Mouse (Mus musculus) neural tube, embryonic 11.5 days (tissue): ENCODE results near the gene Cpsf6. TPM values are rescaled to one million over a fixed set of nuclear protein-coding genes. Genes with fewer than 3 reads are reported as not detected.
"Not testable (repeated sequence)": the region's sequence is repeated elsewhere in the genome, so short reads cannot be mapped to it uniquely, and the experiment has no call there.

Experiments used
- ATAC-seq: fragments of 200-750 bp; cut with Nextera tagmentation; 2 replicates; pipeline ENCODE4 v1.8.0; 2017; ENCODE audit warnings: moderate number of reproducible peaks, mild to moderate bottlenecking, moderate TSS enrichment, moderate library complexity; ENCODE audit not compliant: insufficient read depth, low FRiP score, low TSS enrichment
- DNase-seq: peaks from one replicate; pipeline ENCODE4 v3.0.0-alpha.2; 2015; ENCODE audit warnings: low spot score
- H3K27ac ChIP-seq: fragments of 300-500 bp; sonication (generic); 2 replicates; pipeline ENCODE4 v1.5.1; 2014; ENCODE audit warnings: low read depth, mild to moderate bottlenecking, low read length
- H3K27me3 ChIP-seq: fragments of 300-500 bp; sonication (generic); 2 replicates; pipeline ENCODE4 v1.6.1; 2014; ENCODE audit warnings: mild to moderate bottlenecking, low read length, mixed read lengths; ENCODE audit not compliant: control insufficient read depth, insufficient read depth
- H3K36me3 ChIP-seq: fragments of 300-500 bp; sonication (generic); 2 replicates; pipeline ENCODE4 v1.6.1; 2014; ENCODE audit warnings: mild to moderate bottlenecking, low read length, moderate library complexity, mixed read lengths; ENCODE audit not compliant: control insufficient read depth, insufficient read depth
- H3K4me1 ChIP-seq: fragments of 300-500 bp; sonication (generic); 2 replicates; pipeline ENCODE4 v1.6.1; 2014; ENCODE audit warnings: low read length, mixed read lengths; ENCODE audit not compliant: control insufficient read depth, insufficient read depth
- H3K4me2 ChIP-seq: fragments of 300-500 bp; sonication (generic); 2 replicates; pipeline ENCODE4 v1.6.1; 2014; ENCODE audit warnings: low read depth, mild to moderate bottlenecking, moderate library complexity
- H3K4me3 ChIP-seq: fragments of 300-500 bp; sonication (generic); 2 replicates; pipeline ENCODE4 v1.5.1; 2014; ENCODE audit warnings: low read depth, low read length
- H3K9ac ChIP-seq: fragments of 300-500 bp; sonication (generic); 2 replicates; pipeline ENCODE4 v1.6.1; 2014; ENCODE audit warnings: mild to moderate bottlenecking, low read length
- H3K9me3 ChIP-seq: fragments of 300-500 bp; sonication (generic); 2 replicates; pipeline ENCODE4 v1.6.1; 2016; ENCODE audit warnings: low read length; ENCODE audit not compliant: control insufficient read depth
- WGBS: fragments of 180-500 bp; shearing (Covaris S2); extraction: QIAGEN DNeasy Blood & Tissue Kit; methylation state at CpG from one replicate; pipeline ENCODE4 v1.1.7; 2014; 5-methylcytosine and 5-hydroxymethylcytosine counted together
- polyA plus RNA-seq: library from polyadenylated mRNA; unstranded; fragments of >200 nt; fragmentation: Nextera tagmentation; extraction: Ambion mirVana; gene quantifications from 2 replicates; pipeline ENCODE4 v1.2.1, GENCODE M21; 2014

The Cpsf6 gene
- polyA plus RNA-seq, 1 experiment from 2014 or later, result 238 TPM

DNA sequence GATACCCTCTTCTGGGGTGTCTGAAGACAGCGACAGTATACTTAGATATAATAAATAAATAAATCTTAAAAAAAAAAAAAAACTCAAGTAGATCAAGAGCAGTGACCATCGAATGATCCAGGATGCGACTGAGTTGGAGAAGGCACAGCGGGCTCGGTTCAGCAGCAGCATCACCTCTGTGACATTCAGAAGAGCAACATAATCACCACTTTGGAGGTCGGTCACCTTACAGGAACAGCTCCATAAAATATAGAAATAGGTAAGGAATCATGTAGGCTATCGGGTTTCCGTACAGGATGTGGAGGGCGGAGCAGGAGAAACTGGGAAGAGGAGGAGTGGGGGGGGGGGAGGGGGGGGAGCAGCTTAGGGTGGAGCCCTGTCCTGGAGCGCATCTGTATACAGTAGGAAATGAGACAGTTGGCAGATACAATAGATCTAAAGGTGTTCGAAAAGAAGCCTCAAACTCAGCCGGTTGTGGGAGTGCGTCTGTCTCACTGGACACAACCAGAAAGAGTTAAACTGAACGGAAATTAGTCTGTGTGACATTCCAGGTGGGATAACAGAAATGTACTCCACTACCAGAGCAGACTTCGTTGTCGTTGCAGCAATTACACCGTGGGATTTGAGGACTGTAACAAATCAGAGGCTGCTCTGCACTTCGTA lies 16.7 kb upstream of the Cpsf6 start:
- DNase-seq (no peak), ATAC-seq (no peak)
- H3K27ac ChIP-seq, result no peak overlapping the region
- H3K9ac ChIP-seq, result no peak overlapping the region
- H3K27me3 ChIP-seq, result no peaks in the 10 kb centered on the region
- 56% methylated on average over 17 of the region's 18 CpGs for WGBS
- no peak overlapping the region for H3K4me3 ChIP-seq
- no peak overlapping the region for H3K4me2 ChIP-seq
- no peaks in the 10 kb centered on the region for H3K36me3 ChIP-seq
- no peaks in the 10 kb centered on the region for H3K9me3 ChIP-seq
- no peaks in the 10 kb centered on the region; the same call in 1 of the 2 replicates for H3K4me1 ChIP-seq

DNA sequence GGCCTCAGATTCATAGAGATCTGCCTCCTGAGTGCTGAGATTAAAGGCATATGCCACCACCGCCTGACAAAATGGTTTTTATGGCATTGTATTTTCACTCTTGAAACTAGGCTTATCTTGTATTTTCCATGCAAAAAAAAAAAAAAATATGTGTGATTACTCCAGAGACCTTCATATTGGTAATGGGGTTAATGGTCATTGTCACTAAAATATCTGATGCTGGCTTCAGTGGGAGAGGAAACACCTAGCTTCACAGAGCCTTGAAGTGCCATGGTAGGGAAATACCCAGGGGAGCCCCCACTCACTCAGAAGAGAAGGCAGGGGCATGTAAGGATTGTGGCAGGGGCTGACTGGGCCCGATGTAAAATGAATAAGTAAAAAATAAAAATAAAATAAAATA lies 16.0 kb upstream of the Cpsf6 start:
- no peak for ATAC-seq
- 92% methylated on average over 2 of the region's 2 CpGs for WGBS

DNA sequence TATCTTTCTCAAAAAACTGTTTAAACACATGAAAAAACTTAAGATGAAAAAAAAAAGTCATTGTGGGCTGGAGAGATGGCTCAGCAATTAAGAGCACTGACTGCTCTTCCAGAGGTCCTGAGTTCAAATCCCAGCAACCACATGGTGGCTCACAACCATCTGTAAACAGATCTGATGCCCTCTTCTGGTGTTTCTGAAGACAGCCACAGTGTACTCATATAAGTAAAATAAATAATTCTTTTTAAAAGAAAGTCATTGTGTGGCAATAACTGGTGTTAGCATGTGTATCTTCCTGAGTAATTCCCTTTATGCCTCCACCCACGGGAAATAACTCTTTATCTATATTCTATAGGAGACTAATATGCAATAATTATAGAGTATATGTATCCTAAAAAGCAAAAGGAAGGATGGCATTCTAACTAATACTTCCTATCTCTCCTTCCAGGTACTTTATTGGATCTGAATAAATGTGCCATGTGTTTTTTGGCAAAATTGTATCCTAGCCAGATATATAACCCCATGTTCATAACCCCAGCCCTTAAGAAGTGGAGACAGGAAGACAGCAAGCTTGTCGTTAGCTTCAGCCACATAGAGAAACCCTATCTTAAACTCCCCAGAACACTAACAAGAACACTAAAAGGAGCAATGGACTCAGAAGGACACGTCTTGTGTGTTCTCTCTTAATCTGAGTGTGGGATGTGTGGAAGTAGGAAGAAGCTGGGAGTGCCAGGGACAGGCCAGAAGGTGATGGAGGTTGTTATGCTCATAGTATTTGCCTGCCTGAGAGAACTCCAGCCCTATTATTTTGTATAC lies 15.1 kb upstream of the Cpsf6 start:
- Histone ChIP-seq H3K4me1 (no peaks in the 10 kb centered on the region; the same call in 1 of the 2 replicates), H3K36me3 (no peaks in the 10 kb centered on the region), H3K4me2 (no peak overlapping the region), H3K27me3 (no peaks in the 10 kb centered on the region), H3K9ac (no peak overlapping the region), H3K27ac (no peak overlapping the region), H3K9me3 (no peaks in the 10 kb centered on the region), H3K4me3 (no peak overlapping the region)
- no peak for ATAC-seq
- WGBS, result 71% methylated on average over 3 of the region's 3 CpGs
- DNase-seq, result no peak

More for the DNA sequence above, 16.0 kb upstream of the Cpsf6 start:
- Histone ChIP-seq H3K27me3 (no peaks in the 10 kb centered on the region), H3K9me3 (no peaks in the 10 kb centered on the region), H3K4me2 (no peak overlapping the region), H3K9ac (no peak overlapping the region), H3K4me1 (no peaks in the 10 kb centered on the region; the same call in 1 of the 2 replicates), H3K4me3 (no peak overlapping the region), H3K27ac (no peak overlapping the region), H3K36me3 (no peaks in the 10 kb centered on the region)
- DNase-seq, result no peak

DNA sequence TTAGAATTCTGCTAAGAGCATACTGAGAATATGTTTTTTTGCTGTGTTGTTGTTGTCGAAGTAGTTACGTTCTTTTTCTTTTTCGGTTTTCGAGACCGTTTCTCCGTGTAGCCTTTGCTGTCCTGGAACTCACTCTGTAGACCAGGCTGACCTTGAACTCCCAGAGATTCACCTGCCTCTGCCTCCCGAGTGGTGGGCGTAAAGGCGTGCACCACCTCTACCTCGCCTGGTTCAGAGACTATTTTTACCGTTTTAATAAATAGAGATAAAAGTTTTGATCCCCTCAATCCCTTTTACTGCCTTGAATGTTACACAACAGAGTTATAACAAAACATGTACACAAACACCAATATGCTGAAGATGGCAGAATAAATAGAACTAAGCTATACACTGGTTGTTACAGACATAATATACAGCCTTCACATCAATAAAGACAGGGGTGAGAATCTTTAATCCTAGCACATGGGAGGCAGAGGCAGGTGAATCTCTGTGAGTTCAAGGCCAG lies 14.1 kb upstream of the Cpsf6 start:
- H3K9me3 ChIP-seq, result no peaks in the 10 kb centered on the region
- H3K27me3 ChIP-seq, result no peaks in the 10 kb centered on the region
- peak overlapping the region; percentile 35 for H3K4me3 ChIP-seq
- 60% methylated on average over 11 of the region's 11 CpGs for WGBS
- H3K4me1 ChIP-seq, result no peaks in the 10 kb centered on the region; the same call in 1 of the 2 replicates
- ATAC-seq, result no peak
- peak overlapping the region; percentile 32 for H3K9ac ChIP-seq
- no peak overlapping the region for H3K27ac ChIP-seq
- no peaks in the 10 kb centered on the region for H3K36me3 ChIP-seq
- no peak for DNase-seq
- H3K4me2 ChIP-seq, result peak overlapping the region; percentile 62

DNA sequence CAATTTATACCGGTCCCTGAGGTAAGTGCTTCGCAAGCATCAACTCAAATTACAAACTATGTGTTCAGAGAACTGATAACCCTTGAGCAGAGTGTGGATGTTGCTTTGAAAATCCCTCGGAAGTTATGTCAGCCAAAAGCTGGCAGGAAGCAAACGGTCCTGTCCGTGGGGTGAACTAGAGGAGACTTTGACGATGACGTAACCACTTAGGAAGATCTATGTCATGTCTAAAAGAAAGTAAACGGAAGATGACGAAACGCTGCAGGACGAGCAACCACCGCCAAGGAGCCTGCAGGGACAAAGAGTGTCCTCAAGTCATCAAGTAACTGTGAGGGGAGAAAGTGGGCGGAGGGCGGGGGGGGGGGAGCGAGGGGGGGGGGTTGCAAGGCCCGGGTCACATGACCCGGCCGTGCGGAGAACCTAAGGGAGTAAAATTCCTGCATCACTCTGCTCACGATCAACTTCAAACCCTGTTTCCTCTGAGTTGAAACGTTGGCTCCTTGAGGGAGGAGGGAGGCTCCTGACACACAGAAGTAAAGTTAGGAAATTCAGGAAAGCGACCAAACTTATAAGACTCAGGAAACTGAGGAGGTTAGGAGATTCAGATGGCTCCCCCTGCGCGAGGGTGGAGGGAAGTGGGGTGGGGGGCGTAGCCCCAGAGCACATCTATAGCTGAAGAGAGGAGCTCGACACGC lies 13.5 kb upstream of the Cpsf6 start:
- H3K9me3 ChIP-seq, result no peaks in the 10 kb centered on the region
- H3K36me3 ChIP-seq, result no peaks in the 10 kb centered on the region
- H3K4me1 ChIP-seq, result no peaks in the 10 kb centered on the region; the same call in 1 of the 2 replicates
- no peak overlapping the region for H3K27ac ChIP-seq
- peak overlapping the region; percentile 35 for H3K4me3 ChIP-seq
- H3K9ac ChIP-seq, result peak overlapping the region; percentile 32
- 4% methylated on average over 23 of the region's 27 CpGs for WGBS
- H3K4me2 ChIP-seq, result peak overlapping the region; percentile 62
- ATAC-seq (peak; percentile 75), DNase-seq (peak; percentile 46)
- no peaks in the 10 kb centered on the region for H3K27me3 ChIP-seq

DNA sequence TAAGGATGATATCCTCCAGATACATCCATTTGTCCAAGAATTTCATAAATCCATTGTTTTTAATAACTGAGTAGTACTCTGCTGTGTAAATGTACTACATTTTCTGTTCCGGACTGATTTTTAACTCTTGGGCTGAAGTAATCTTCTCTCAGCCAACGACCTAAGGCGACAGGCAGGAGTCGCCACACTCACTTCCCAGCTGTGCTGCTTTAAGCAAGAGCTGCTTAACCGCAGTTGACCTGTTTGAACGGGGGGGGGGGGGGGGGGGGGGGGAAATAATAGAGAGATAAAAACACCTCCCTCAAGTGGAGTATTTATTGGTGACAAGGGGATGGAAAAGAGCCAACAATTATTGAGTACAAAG lies 13.0 kb upstream of the Cpsf6 start:
- DNase-seq (no peak), ATAC-seq (no peak)
- Histone ChIP-seq H3K9ac (no peak overlapping the region), H3K4me3 (peak overlapping the region; percentile 35), H3K4me1 (no peaks in the 10 kb centered on the region; the same call in 1 of the 2 replicates), H3K9me3 (no peaks in the 10 kb centered on the region), H3K27ac (no peak overlapping the region), H3K27me3 (no peaks in the 10 kb centered on the region), H3K36me3 (no peaks in the 10 kb centered on the region), H3K4me2 (peak overlapping the region; percentile 62)
- WGBS, result 18% methylated on average over 6 of the region's 6 CpGs

DNA sequence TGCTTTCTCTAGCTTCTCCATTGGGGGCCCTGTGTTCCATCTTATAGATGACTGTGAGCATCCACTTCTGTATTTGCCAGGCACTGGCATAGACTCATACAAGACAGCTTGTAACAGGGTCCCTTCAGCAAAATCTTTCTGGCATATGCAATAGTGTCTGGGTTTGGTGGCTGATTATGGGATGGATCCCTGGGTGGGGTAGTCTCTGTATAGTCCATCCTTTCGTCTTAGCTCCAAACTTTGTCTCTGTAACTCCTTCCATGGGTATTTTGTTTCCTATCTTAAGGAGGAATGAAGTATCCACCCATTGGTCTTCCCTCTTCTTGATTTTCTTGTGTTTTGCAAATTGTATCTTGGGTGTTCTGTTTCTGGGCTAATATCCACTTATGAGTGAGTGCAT lies 12.6 kb upstream of the Cpsf6 start:
- 91% methylated on average over 1 of the region's 1 CpGs for WGBS
- H3K4me3 ChIP-seq, H3K27me3 ChIP-seq, H3K9me3 ChIP-seq, H3K4me2 ChIP-seq, H3K36me3 ChIP-seq, DNase-seq, H3K4me1 ChIP-seq, ATAC-seq, H3K27ac ChIP-seq, H3K9ac ChIP-seq: not testable (repeated sequence)

DNA sequence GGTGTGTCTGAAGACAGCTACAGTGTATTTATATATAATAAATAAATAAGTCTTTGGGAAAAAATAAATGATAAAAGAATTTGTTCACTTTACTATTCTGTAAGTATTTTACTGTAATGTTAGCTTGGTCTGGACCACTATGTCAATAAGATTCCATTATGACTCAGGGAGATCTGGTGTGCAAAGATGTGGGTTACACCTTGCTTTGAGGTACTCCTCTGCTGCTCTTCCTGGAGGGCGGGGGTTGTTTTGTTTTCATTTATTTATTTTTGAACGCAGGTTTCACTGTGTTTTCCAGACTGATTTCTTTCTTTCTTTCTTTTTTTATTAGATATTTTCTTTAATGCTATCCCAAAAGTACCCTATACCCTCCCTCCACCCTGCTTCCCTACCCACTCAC lies 12.0 kb upstream of the Cpsf6 start:
- Histone ChIP-seq H3K27me3 (no peaks in the 10 kb centered on the region), H3K36me3 (no peaks in the 10 kb centered on the region), H3K4me3 (no peak overlapping the region), H3K9me3 (no peaks in the 10 kb centered on the region), H3K27ac (no peak overlapping the region), H3K4me1 (no peaks in the 10 kb centered on the region; the same call in 1 of the 2 replicates), H3K4me2 (no peak overlapping the region), H3K9ac (no peak overlapping the region)
- no peak for ATAC-seq
- DNase-seq, result no peak
- 90% methylated on average over 2 of the region's 2 CpGs for WGBS
